Mouse (Mus musculus): Measurements from ENCODE around the gene Atad3a. TPM values are rescaled to one million over a fixed set of nuclear protein-coding genes. Genes with fewer than 3 reads are reported as not detected.

The Atad3a gene
- polyA plus RNA-seq, 1 experiment from 2014 or later: 150 TPM

GRCm38 (mm10) chr4:155770626-155771025 lies 9.7 kb upstream of the Atad3a start:
- H3K27me3 ChIP-seq (replicated peaks; ENCODE audit: control insufficient read depth, insufficient read depth, low read length): peaks cover 3% of the 10 kb centered on the region; the same call in 1 of the 2 replicates
- no peak overlapping the region; the same call in 1 of the 2 replicates for H3K27ac ChIP-seq (ENCODE audit: low read length)
- H3K9me3 ChIP-seq (ENCODE audit: control insufficient read depth, low read length): no peaks in the 10 kb centered on the region
- peak overlapping the region; percentile 61 for H3K4me3 ChIP-seq (ENCODE audit: low read length)
- 42% methylated on average over 24 of the region's 24 CpGs for WGBS
- ATAC-seq: peak; percentile 2; the same call in 1 of the 2 replicates
- H3K9ac ChIP-seq (ENCODE audit: low read depth, low read length): peak overlapping the region; percentile 84
- H3K4me2 ChIP-seq (ENCODE audit: low read depth, low read length): peak overlapping the region; percentile 90
- H3K36me3 ChIP-seq (ENCODE audit: control insufficient read depth, insufficient read depth, low read length): no peaks in the 10 kb centered on the region
- H3K4me1 ChIP-seq (ENCODE audit: control insufficient read depth, insufficient read depth, low read length): peaks cover 49% of the 10 kb centered on the region

- Histone ChIP-seq H3K27ac (ENCODE audit: low read length) (peak overlapping the region; percentile 77), H3K27me3 (replicated peaks; ENCODE audit: control insufficient read depth, insufficient read depth, low read length) (peaks cover 3% of the 10 kb centered on the region; the same call in 1 of the 2 replicates), H3K9me3 (ENCODE audit: control insufficient read depth, low read length) (no peaks in the 10 kb centered on the region), H3K9ac (ENCODE audit: low read depth, low read length) (peak overlapping the region; percentile 84), H3K4me1 (ENCODE audit: control insufficient read depth, insufficient read depth, low read length) (peaks cover 44% of the 10 kb centered on the region), H3K4me2 (ENCODE audit: low read depth, low read length) (peak overlapping the region; percentile 90), H3K36me3 (ENCODE audit: control insufficient read depth, insufficient read depth, low read length) (no peaks in the 10 kb centered on the region), H3K4me3 (ENCODE audit: low read length) (peak overlapping the region; percentile 61)
- ATAC-seq: peak; percentile 91
- under 1% methylated on average over 39 of the region's 39 CpGs for WGBS
Measured at GRCm38 (mm10) chr4:155769880-155770512, 9.1 kb upstream of the Atad3a start.

- no peaks in the 10 kb centered on the region for H3K36me3 ChIP-seq (ENCODE audit: control insufficient read depth, insufficient read depth, low read length)
- peak overlapping the region; percentile 84 for H3K9ac ChIP-seq (ENCODE audit: low read depth, low read length)
- peak overlapping the region; percentile 90 for H3K4me2 ChIP-seq (ENCODE audit: low read depth, low read length)
- H3K4me3 ChIP-seq (ENCODE audit: low read length): peak overlapping the region; percentile 61
- peaks cover 39% of the 10 kb centered on the region for H3K4me1 ChIP-seq (ENCODE audit: control insufficient read depth, insufficient read depth, low read length)
- 71% methylated on average over 5 of the region's 5 CpGs for WGBS
- no peak for ATAC-seq
- peaks cover 3% of the 10 kb centered on the region; the same call in 1 of the 2 replicates for H3K27me3 ChIP-seq (replicated peaks; ENCODE audit: control insufficient read depth, insufficient read depth, low read length)
- no peaks in the 10 kb centered on the region for H3K9me3 ChIP-seq (ENCODE audit: control insufficient read depth, low read length)
- H3K27ac ChIP-seq (ENCODE audit: low read length): peak overlapping the region; percentile 77; the same call in 1 of the 2 replicates
Measured at GRCm38 (mm10) chr4:155769496-155769879, 8.6 kb upstream of the Atad3a start.

- Histone ChIP-seq H3K9ac (ENCODE audit: low read depth, low read length) (no peak overlapping the region), H3K36me3 (ENCODE audit: control insufficient read depth, insufficient read depth, low read length) (no peaks in the 10 kb centered on the region), H3K9me3 (ENCODE audit: control insufficient read depth, low read length) (no peaks in the 10 kb centered on the region), H3K27ac (ENCODE audit: low read length) (no peak overlapping the region), H3K4me3 (ENCODE audit: low read length) (no peak overlapping the region), H3K27me3 (replicated peaks; ENCODE audit: control insufficient read depth, insufficient read depth, low read length) (no peaks in the 10 kb centered on the region), H3K4me2 (ENCODE audit: low read depth, low read length) (no peak overlapping the region), H3K4me1 (ENCODE audit: control insufficient read depth, insufficient read depth, low read length) (peaks cover 9% of the 10 kb centered on the region)
- ATAC-seq: no peak
- 89% methylated on average over 3 of the region's 3 CpGs for WGBS
Measured at GRCm38 (mm10) chr4:155762357-155762756, 1.5 kb upstream of the Atad3a start.

- Histone ChIP-seq H3K4me2 (ENCODE audit: low read depth, low read length) (peak overlapping the region; percentile 95), H3K27ac (ENCODE audit: low read length) (peak overlapping the region; percentile 65), H3K4me3 (ENCODE audit: low read length) (peak overlapping the region; percentile 83), H3K9ac (ENCODE audit: low read depth, low read length) (peak overlapping the region; percentile 85), H3K36me3 (ENCODE audit: control insufficient read depth, insufficient read depth, low read length) (0 out of 2 replicates have a peak, but pooled peaks cover 5% of the 10 kb centered on the region), H3K27me3 (replicated peaks; ENCODE audit: control insufficient read depth, insufficient read depth, low read length) (no peaks in the 10 kb centered on the region), H3K4me1 (ENCODE audit: control insufficient read depth, insufficient read depth, low read length) (peaks cover 9% of the 10 kb centered on the region), H3K9me3 (ENCODE audit: control insufficient read depth, low read length) (no peaks in the 10 kb centered on the region)
- peak; percentile 9; the same call in 1 of the 2 replicates for ATAC-seq
- WGBS: 3% methylated on average over 28 of the region's 28 CpGs
Measured at GRCm38 (mm10) chr4:155761356-155762099, 635 bp upstream of the Atad3a start.

- ATAC-seq: peak; percentile 31
- H3K4me3 ChIP-seq (ENCODE audit: low read length): peak overlapping the region; percentile 83
- H3K27ac ChIP-seq (ENCODE audit: low read length): peak overlapping the region; percentile 62
- peaks cover 9% of the 10 kb centered on the region for H3K36me3 ChIP-seq (ENCODE audit: control insufficient read depth, insufficient read depth, low read length)
- no peaks in the 10 kb centered on the region for H3K9me3 ChIP-seq (ENCODE audit: control insufficient read depth, low read length)
- H3K4me1 ChIP-seq (ENCODE audit: control insufficient read depth, insufficient read depth, low read length): peaks cover 9% of the 10 kb centered on the region
- no peaks in the 10 kb centered on the region for H3K27me3 ChIP-seq (replicated peaks; ENCODE audit: control insufficient read depth, insufficient read depth, low read length)
- H3K9ac ChIP-seq (ENCODE audit: low read depth, low read length): peak overlapping the region; percentile 83
- peak overlapping the region; percentile 71 for H3K4me2 ChIP-seq (ENCODE audit: low read depth, low read length)
- 2% methylated on average over 10 of the region's 10 CpGs for WGBS
Measured at GRCm38 (mm10) chr4:155759862-155760612, 856 bp downstream of the Atad3a start.

- H3K9me3 ChIP-seq (ENCODE audit: control insufficient read depth, low read length): no peaks in the 10 kb centered on the region
- H3K27ac ChIP-seq (ENCODE audit: low read length): no peak overlapping the region
- no peak overlapping the region for H3K9ac ChIP-seq (ENCODE audit: low read depth, low read length)
- no peak overlapping the region for H3K4me3 ChIP-seq (ENCODE audit: low read length)
- peaks cover 17% of the 10 kb centered on the region for H3K36me3 ChIP-seq (ENCODE audit: control insufficient read depth, insufficient read depth, low read length)
- H3K4me2 ChIP-seq (ENCODE audit: low read depth, low read length): no peak overlapping the region
- no peak for ATAC-seq
- 90% methylated on average over 12 of the region's 12 CpGs for WGBS
- H3K4me1 ChIP-seq (ENCODE audit: control insufficient read depth, insufficient read depth, low read length): peaks cover 9% of the 10 kb centered on the region
- H3K27me3 ChIP-seq (replicated peaks; ENCODE audit: control insufficient read depth, insufficient read depth, low read length): no peaks in the 10 kb centered on the region
Measured at GRCm38 (mm10) chr4:155757011-155757410, 3.9 kb downstream of the Atad3a start.

- WGBS: 90% methylated on average over 17 of the region's 17 CpGs
- Histone ChIP-seq H3K4me2 (ENCODE audit: low read depth, low read length) (no peak overlapping the region), H3K27ac (ENCODE audit: low read length) (no peak overlapping the region), H3K9ac (ENCODE audit: low read depth, low read length) (no peak overlapping the region), H3K36me3 (ENCODE audit: control insufficient read depth, insufficient read depth, low read length) (peaks cover 36% of the 10 kb centered on the region), H3K4me1 (ENCODE audit: control insufficient read depth, insufficient read depth, low read length) (no peaks in the 10 kb centered on the region), H3K27me3 (replicated peaks; ENCODE audit: control insufficient read depth, insufficient read depth, low read length) (no peaks in the 10 kb centered on the region), H3K4me3 (ENCODE audit: low read length) (no peak overlapping the region), H3K9me3 (ENCODE audit: control insufficient read depth, low read length) (no peaks in the 10 kb centered on the region)
- no peak for ATAC-seq
Measured at GRCm38 (mm10) chr4:155746575-155747490, 14.1 kb downstream of the Atad3a start.
